Mouse (Mus musculus) right cerebral cortex, postnatal 14 days (tissue): ENCODE data around the gene Gm6676.
"Not testable (repeated sequence)": the region's sequence is repeated elsewhere in the genome, so short reads cannot be mapped to it uniquely, and the experiment has no call there.

Experiments used
- DNase-seq: peaks from one replicate; pipeline ENCODE4 v3.0.0; 2022

Gm6676 gene

DNA sequence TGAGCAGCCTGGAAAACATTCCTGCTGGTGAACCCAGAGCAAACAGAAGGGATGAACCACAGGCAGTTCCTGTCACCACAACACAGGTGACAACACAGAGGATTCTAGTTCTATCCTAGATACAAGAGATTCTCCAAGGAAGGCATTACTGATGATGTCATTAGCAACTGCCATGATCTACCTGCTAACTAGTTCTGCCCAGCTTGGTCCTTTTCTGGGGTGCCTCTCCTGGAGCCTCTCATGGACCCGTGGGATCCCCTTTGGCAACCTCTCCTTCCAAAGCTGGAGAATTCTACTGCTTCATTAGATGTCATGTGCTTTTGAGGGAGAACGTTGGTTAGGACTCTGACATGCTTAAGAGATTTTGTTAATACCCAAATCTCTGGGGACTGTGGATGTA, at the start of gene Gm6676:
TSS of gene Gm6676 (minus strand) at position 101 of the 400 bp plus-strand sequence.
- DNase-seq: not testable (repeated sequence)

DNA sequence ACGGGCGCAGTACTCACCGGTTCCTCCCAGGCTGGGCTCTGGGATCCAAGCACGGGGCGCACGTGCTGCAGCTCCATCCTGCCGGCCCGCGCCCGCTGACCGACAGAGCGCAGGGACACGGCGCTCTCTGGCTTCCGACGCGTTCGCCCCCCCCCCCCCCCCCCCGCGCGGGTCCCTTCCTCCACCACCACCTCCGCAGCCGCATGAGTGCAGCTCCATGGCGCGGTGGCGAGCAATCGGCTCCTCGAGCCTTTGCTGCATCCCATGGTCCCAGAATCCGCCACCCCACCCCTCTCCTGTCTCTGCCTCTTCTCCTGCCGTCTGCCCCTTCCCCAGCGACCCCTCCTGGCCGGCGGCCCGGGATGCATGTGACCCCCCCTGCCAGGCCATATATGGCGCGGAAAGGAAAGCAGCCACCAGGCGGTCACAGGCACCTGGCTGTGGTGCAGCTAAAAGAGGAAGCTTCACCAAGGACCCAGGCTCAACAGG, 49.3 kb upstream of the Gm6676 start, which contains the start of gene Gm3512:
TSS of gene Gm3512 (minus strand) at position 51 of the 489 bp plus-strand sequence.
- DNase-seq: peak; percentile 11

DNA sequence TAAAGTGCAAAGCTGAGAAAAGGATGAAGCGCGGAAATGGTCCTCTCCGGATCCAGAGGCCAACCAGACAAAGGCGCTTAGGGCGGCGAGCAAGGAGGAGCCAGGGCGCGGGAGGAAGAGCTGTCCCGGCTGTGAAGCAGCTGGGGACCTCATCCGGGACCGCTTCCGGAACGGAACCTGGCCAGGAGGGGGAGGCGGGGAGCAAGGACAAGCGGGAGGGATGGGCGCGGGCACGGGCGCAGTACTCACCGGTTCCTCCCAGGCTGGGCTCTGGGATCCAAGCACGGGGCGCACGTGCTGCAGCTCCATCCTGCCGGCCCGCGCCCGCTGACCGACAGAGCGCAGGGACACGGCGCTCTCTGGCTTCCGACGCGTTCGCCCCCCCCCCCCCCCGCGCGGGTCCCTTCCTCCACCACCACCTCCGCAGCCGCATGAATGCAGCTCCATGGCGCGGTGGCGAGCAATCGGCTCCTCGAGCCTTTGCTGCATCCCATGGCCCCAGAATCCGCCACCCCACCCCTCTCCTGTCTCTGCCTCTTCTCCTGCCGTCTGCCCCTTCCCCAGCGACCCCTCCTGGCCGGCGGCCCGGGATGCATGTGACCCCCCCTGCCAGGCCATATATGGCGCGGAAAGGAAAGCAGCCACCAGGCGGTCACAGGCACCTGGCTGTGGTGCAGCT, 19.9 kb downstream of the Gm6676 start:
- DNase-seq: peak; percentile 7

DNA sequence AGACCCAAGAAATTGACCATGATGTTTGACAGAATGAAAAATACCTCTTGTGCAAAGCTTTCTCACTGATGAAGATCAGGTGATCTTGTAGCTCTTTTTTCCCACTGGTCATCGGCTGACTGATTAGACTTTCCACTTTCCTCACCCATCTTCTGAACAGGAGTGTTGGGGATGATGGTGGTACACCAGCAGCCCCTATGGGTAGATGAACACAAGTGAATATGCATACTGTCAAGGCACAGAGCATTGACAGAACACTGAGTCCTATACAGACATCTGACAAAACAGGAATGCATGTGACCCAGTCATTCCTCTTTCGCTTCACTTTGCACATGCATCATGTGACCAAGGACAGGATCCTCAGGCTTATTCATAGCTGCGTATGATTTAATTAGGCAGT, 24.7 kb downstream of the Gm6676 start, which contains the start of gene Gm3696:
TSS of gene Gm3696 (minus strand) at position 101 of the 400 bp plus-strand sequence.
- DNase-seq: not testable (repeated sequence)
